Mouse (Mus musculus) limb, embryonic 14.5 days (tissue): ENCODE data around the gene Acox3. TPM values are rescaled to one million over a fixed set of nuclear protein-coding genes. Genes with fewer than 3 reads are reported as not detected.
A peak's percentile ranks its signal among the peaks of the same experiment; 100 is the strongest.

Source experiments
- ATAC-seq: fragments of 200-750 bp; cut with Nextera tagmentation; 2 replicates; pipeline ENCODE4 v1.8.0; 2017; ENCODE audit warnings: low read depth, moderate number of reproducible peaks, moderate TSS enrichment; ENCODE audit not compliant: low FRiP score
- DNase-seq: peaks from one replicate; pipeline ENCODE4 v3.0.0-alpha.2; 2015; ENCODE audit warnings: low spot score
- H3K27ac ChIP-seq: fragments of 300-500 bp; sonication (generic); replicated peaks from 2 replicates; pipeline ENCODE4 v1.5.1; 2014; ENCODE audit warnings: low read depth, mild to moderate bottlenecking, low read length, moderate library complexity, mixed read lengths
- H3K27me3 ChIP-seq: fragments of 300-500 bp; sonication (generic); 2 replicates; pipeline ENCODE4 v1.6.1; 2014; ENCODE audit warnings: low read length, mixed read lengths; ENCODE audit not compliant: control insufficient read depth, insufficient read depth
- H3K36me3 ChIP-seq: fragments of 300-500 bp; sonication (generic); 2 replicates; pipeline ENCODE4 v1.6.1; 2014; ENCODE audit warnings: mild to moderate bottlenecking, low read length, moderate library complexity, mixed read lengths; ENCODE audit not compliant: control insufficient read depth, insufficient read depth
- H3K4me1 ChIP-seq: fragments of 300-500 bp; sonication (generic); 2 replicates; pipeline ENCODE4 v1.6.1; 2014; ENCODE audit warnings: antibody characterized with exemption, low read length, mixed read lengths; ENCODE audit not compliant: control insufficient read depth, insufficient read depth
- H3K4me2 ChIP-seq: fragments of 300-500 bp; sonication (generic); replicated peaks from 2 replicates; pipeline ENCODE4 v1.6.1; 2014; ENCODE audit warnings: low read depth, mild to moderate bottlenecking, low read length, moderate library complexity; ENCODE audit not compliant: severe bottlenecking
- H3K4me3 ChIP-seq: fragments of 300-500 bp; sonication (generic); replicated peaks from 2 replicates; pipeline ENCODE4 v1.5.1; 2014; ENCODE audit warnings: low read length
- H3K9ac ChIP-seq: fragments of 300-500 bp; sonication (generic); 2 replicates; pipeline ENCODE4 v1.6.1; 2014; ENCODE audit warnings: mild to moderate bottlenecking, low read depth, low read length, moderate library complexity; ENCODE audit not compliant: severe bottlenecking
- H3K9me3 ChIP-seq: fragments of 300-500 bp; sonication (generic); 2 replicates; pipeline ENCODE4 v1.6.1; 2016; ENCODE audit warnings: low read length; ENCODE audit not compliant: control insufficient read depth
- POLR2A ChIP-seq: fragments of 200-500 bp; IDR thresholded peaks from 2 replicates; pipeline ENCODE4 v1.8.0; 2012; ENCODE audit warnings: inconsistent platforms, mild to moderate bottlenecking, moderate library complexity, borderline replicate concordance; ENCODE audit not compliant: insufficient read depth, insufficient read length; ENCODE audit errors: extremely low read depth
- WGBS: fragments of 180-500 bp; shearing (Covaris S2); extraction: QIAGEN DNeasy Blood & Tissue Kit; methylation state at CpG from one replicate; pipeline ENCODE4 v1.1.7; 2014; 5-methylcytosine and 5-hydroxymethylcytosine counted together
- polyA plus RNA-seq, 2 experiments: library from polyadenylated mRNA; depleted of rRNA in 1 of 2; stranded (reverse) in 1 of 2; unstranded in 1 of 2; fragments of >200 nt; fragmentation: Nextera tagmentation in 1 of 2; extraction: Ambion mirVana in 1 of 2; gene quantifications; 2 replicates each; pipeline versions ENCODE4 v1.2.1 to v1.2.3; 2012 to 2014

Acox3 gene
- polyA plus RNA-seq, 2 experiments, result 14.2 to 31.1 TPM

- TF ChIP-seq POLR2A, result no peak
- H3K4me2 ChIP-seq, result no peak overlapping the region
- no peak overlapping the region for H3K9ac ChIP-seq
- H3K4me1 ChIP-seq, result no peaks in the 10 kb centered on the region
- peaks cover 88% of the 10 kb centered on the region for H3K36me3 ChIP-seq
- no peaks in the 10 kb centered on the region for H3K9me3 ChIP-seq
- H3K27ac ChIP-seq, result no peak overlapping the region
- no peaks in the 10 kb centered on the region for H3K27me3 ChIP-seq
- no peak for DNase-seq
- no peak for ATAC-seq
- no peak overlapping the region for H3K4me3 ChIP-seq
- 85% methylated on average over 9 of the region's 9 CpGs for WGBS
These were observed 17.6 kb upstream of the Acox3 start for GRCm38 (mm10) chr5:35565217-35565616.

GRCm38 (mm10) chr5:35566632-35567031 is 16.2 kb upstream of the Acox3 start:
- no peaks in the 10 kb centered on the region for H3K9me3 ChIP-seq
- TF ChIP-seq POLR2A, result no peak
- DNase-seq (no peak), ATAC-seq (no peak)
- H3K9ac ChIP-seq, result no peak overlapping the region
- WGBS, result 92% methylated on average over 4 of the region's 4 CpGs
- H3K4me1 ChIP-seq, result no peaks in the 10 kb centered on the region
- H3K4me2 ChIP-seq, result no peak overlapping the region
- no peak overlapping the region for H3K27ac ChIP-seq
- H3K36me3 ChIP-seq, result peaks cover 95% of the 10 kb centered on the region
- no peaks in the 10 kb centered on the region for H3K27me3 ChIP-seq
- no peak overlapping the region for H3K4me3 ChIP-seq

GRCm38 (mm10) chr5:35571546-35571945 is 11.3 kb upstream of the Acox3 start:
- Histone ChIP-seq H3K9me3 (no peaks in the 10 kb centered on the region), H3K36me3 (peaks cover 62% of the 10 kb centered on the region), H3K9ac (no peak overlapping the region), H3K27me3 (no peaks in the 10 kb centered on the region), H3K4me2 (no peak overlapping the region), H3K27ac (no peak overlapping the region), H3K4me1 (peaks cover 7% of the 10 kb centered on the region; the same call in 1 of the 2 replicates), H3K4me3 (no peak overlapping the region)
- WGBS, result 90% methylated on average over 6 of the region's 6 CpGs
- DNase-seq, result no peak
- no peak for TF ChIP-seq POLR2A
- no peak for ATAC-seq

- H3K4me1 ChIP-seq, result peaks cover 7% of the 10 kb centered on the region; the same call in 1 of the 2 replicates
- peak within 1 kb of the TSS; percentile 98 for H3K4me3 ChIP-seq
- H3K27me3 ChIP-seq, result no peaks in the 10 kb centered on the region
- peak within 1 kb of the TSS; percentile 77 for H3K27ac ChIP-seq
- H3K36me3 ChIP-seq, result peaks cover 31% of the 10 kb centered on the region
- peak within 1 kb of the TSS; percentile 82 for H3K9ac ChIP-seq
- no peaks in the 10 kb centered on the region for H3K9me3 ChIP-seq
- peak within 1 kb of the TSS; percentile 66 for H3K4me2 ChIP-seq
- ATAC-seq (peak; percentile 94), DNase-seq (peak; percentile 87)
- peak; percentile 92; the same call in 1 of the 2 replicates for TF ChIP-seq POLR2A
- WGBS, result 3% methylated on average over 54 of the region's 56 CpGs
These were observed 7.9 kb upstream of the Acox3 start, which contains the start of gene Trmt44 for GRCm38 (mm10) chr5:35574653-35575599. Gene Trmt44, minus strand, starts transcription at chr5:35575070.

- no peaks in the 10 kb centered on the region for H3K9me3 ChIP-seq
- DNase-seq (no peak), ATAC-seq (no peak)
- no peak overlapping the region for H3K27ac ChIP-seq
- TF ChIP-seq POLR2A, result no peak
- H3K27me3 ChIP-seq, result no peaks in the 10 kb centered on the region
- H3K4me1 ChIP-seq, result peaks cover 7% of the 10 kb centered on the region; the same call in 1 of the 2 replicates
- H3K36me3 ChIP-seq, result peaks cover 16% of the 10 kb centered on the region
- 88% methylated on average over 10 of the region's 10 CpGs for WGBS
- no peak overlapping the region for H3K4me2 ChIP-seq
- no peak overlapping the region for H3K9ac ChIP-seq
- no peak overlapping the region for H3K4me3 ChIP-seq
These were observed 6.3 kb upstream of the Acox3 start for GRCm38 (mm10) chr5:35576409-35577020.
